Comparison of ENCODE assay signal across 8 mouse cellular contexts in genomic region chr1:130192190-130193028, GRCm38 (mm10).
DNase-seq lines count a peak whose midpoint lies in the region; ATAC-seq lines count a peak whose summit lies in the region.
"Had no signal": no experiment of that assay in that cellular context is flagged by ENCODE, and none has a peak within 500 bp of the region (broad histone marks: within the 10 kb centered on the region; RNA-seq: fewer than 3 reads in every experiment).

No protein-coding gene starts in this region.

- no peaks in the 10 kb centered on the region for H3K9me3 ChIP-seq in hindbrain, embryonic 12.5 days (replicated peaks)
- no peaks in the 10 kb centered on the region for H3K9me3 ChIP-seq in midbrain, embryonic 14.5 days (ENCODE audit: control insufficient read depth, low read length)
- H3K9me3 ChIP-seq: heart, embryonic 15.5 days had no signal

- H3K9ac ChIP-seq in hindbrain, embryonic 12.5 days = no peak overlapping the region
- no peak overlapping the region for H3K9ac ChIP-seq in midbrain, embryonic 14.5 days (replicated peaks; ENCODE audit: low read length)
- H3K9ac ChIP-seq: heart, embryonic 15.5 days had no signal

- no peak overlapping the region for H3K4me2 ChIP-seq in hindbrain, embryonic 12.5 days (replicated peaks)
- H3K4me2 ChIP-seq in midbrain, embryonic 14.5 days (ENCODE audit: low read length) = no peak overlapping the region
- H3K4me2 ChIP-seq: heart, embryonic 15.5 days had no signal

- ATAC-seq in common myeloid progenitor, adult 5-6 weeks (replicated peaks; ENCODE audit: low read depth, poor library complexity, severe bottlenecking) = peak; percentile 97
- ATAC-seq in hindbrain, embryonic 12.5 days (ENCODE audit: low FRiP score) = peak; percentile 69
- ATAC-seq in midbrain, embryonic 14.5 days (ENCODE audit: low FRiP score, low TSS enrichment) = peak; percentile 73; the same call in 1 of the 2 replicates

- H3K4me1 ChIP-seq in hindbrain, embryonic 12.5 days = no peaks in the 10 kb centered on the region
- no peaks in the 10 kb centered on the region for H3K4me1 ChIP-seq in midbrain, embryonic 14.5 days (ENCODE audit: control insufficient read depth, insufficient read depth, low read length)
- H3K4me1 ChIP-seq: heart, embryonic 15.5 days had no signal

- 49% methylated on average over 6 of the region's 6 CpGs for WGBS in hindbrain, embryonic 12.5 days
- WGBS in midbrain, embryonic 14.5 days = 52% methylated on average over 6 of the region's 6 CpGs

- no peaks in the 10 kb centered on the region for H3K27me3 ChIP-seq in hindbrain, embryonic 12.5 days
- no peaks in the 10 kb centered on the region for H3K27me3 ChIP-seq in midbrain, embryonic 14.5 days (ENCODE audit: control insufficient read depth, insufficient read depth, low read length)
- H3K27me3 ChIP-seq: heart, embryonic 15.5 days had no signal

- peak; percentile 59 for DNase-seq in 416B (ENCODE audit: low read depth)
- DNase-seq in ES-CJ7 (ENCODE audit: low read depth, low spot score) = peak; percentile 61
- DNase-seq in left cerebral cortex, adult 18-20 months (ENCODE audit: low spot score in 2 of 2) = peak; percentile 40 to 48
- peak; percentile 87 for DNase-seq in midbrain, embryonic 14.5 days
- no peak for DNase-seq in gastrocnemius, postnatal 4 days (ENCODE audit: low spot score in 2 of 2)

- no peak overlapping the region for H3K4me3 ChIP-seq in hindbrain, embryonic 12.5 days
- no peak overlapping the region for H3K4me3 ChIP-seq in midbrain, embryonic 14.5 days (replicated peaks; ENCODE audit: low read depth, low read length)
- H3K4me3 ChIP-seq: heart, embryonic 15.5 days had no signal

- H3K27ac ChIP-seq in hindbrain, embryonic 12.5 days = no peak overlapping the region
- H3K27ac ChIP-seq in midbrain, embryonic 14.5 days (replicated peaks; ENCODE audit: low read depth, low read length) = no peak overlapping the region
- H3K27ac ChIP-seq: heart, embryonic 15.5 days had no signal

- H3K36me3 ChIP-seq in hindbrain, embryonic 12.5 days = no peaks in the 10 kb centered on the region
- H3K36me3 ChIP-seq in midbrain, embryonic 14.5 days (ENCODE audit: control insufficient read depth, insufficient read depth, low read length) = no peaks in the 10 kb centered on the region
- H3K36me3 ChIP-seq: heart, embryonic 15.5 days had no signal

Comparison
In these comparisons a context has a peak if more than half of its experiments do, and no peak if none do; other contexts are left out.
1. DNase-seq: peak in 416B (single experiment), ES-CJ7 (single experiment), left cerebral cortex, adult 18-20 months (2 of 2) and midbrain, embryonic 14.5 days (single experiment); none in gastrocnemius, postnatal 4 days (0 of 2).
2. Peak in every context shown above with its lines, with median percentiles within 50 percentile points of each other: ATAC-seq.